Mouse (Mus musculus) CD4-positive, CD25-positive, alpha-beta regulatory T cell, adult 2 months (primary cell): ENCODE measurements around the gene Gm21987.
"Not testable (repeated sequence)": the region's sequence is repeated elsewhere in the genome, so short reads cannot be mapped to it uniquely, and the experiment has no call there.

ENCODE experiments used
- DNase-seq: peaks from one replicate; pipeline ENCODE4 v3.0.0-alpha.2; 2012; ENCODE audit warnings: low read depth, low spot score

The Gm21987 gene

DNA sequence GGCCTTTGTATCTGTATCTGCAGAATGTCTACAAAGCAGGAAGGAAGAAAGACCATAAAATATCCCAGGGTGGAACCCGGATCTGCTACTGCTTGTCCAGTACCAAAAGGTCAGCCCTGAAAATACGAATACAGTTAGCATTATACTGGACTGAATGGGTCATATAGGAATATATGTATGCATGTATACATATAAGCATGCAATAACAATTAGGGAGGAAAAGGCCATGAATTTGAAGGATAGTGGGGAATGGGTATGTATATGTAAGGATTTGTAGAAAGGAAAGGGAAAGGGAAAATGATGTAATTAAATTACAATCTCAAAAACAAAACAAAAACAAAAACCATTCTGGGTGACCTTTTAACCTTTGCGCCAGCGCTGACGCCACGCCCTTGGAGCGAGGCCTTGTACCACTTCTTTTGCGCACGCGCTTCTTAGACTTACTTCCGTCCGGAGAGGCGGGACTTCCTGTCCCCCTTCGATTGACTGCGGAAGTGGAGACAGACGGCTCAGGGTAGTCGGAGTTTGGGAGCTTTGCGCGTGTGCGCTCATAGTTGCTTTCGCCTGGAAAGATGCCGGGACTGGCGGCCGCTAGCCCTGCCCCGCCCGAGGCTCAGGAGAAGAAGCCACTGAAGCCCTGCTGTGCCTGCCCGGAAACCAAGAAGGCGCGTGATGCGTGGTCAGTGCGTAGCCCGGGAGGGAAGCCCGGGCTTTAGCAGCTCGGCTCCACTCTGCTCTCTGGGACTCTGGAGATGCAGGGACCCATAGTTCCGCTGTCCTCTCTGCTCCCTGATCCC is at the start of gene Gm21987, which contains the start of gene Cox17:
Gene Gm21987 (plus strand): TSS at position 512 of the 797 bp plus-strand sequence.
Gene Cox17 (plus strand): TSS at position 463 of the 797 bp plus-strand sequence.
- peak; percentile 96 for DNase-seq

- DNase-seq = no peak
These were observed 48.4 kb upstream of the Gm21987 start for GRCm38 (mm10) chr16:38298410-38298809.

- DNase-seq = no peak
These were observed 44.5 kb upstream of the Gm21987 start for GRCm38 (mm10) chr16:38302367-38302766.

GRCm38 (mm10) chr16:38304460-38305194 is 42.2 kb upstream of the Gm21987 start:
- DNase-seq = no peak

DNA sequence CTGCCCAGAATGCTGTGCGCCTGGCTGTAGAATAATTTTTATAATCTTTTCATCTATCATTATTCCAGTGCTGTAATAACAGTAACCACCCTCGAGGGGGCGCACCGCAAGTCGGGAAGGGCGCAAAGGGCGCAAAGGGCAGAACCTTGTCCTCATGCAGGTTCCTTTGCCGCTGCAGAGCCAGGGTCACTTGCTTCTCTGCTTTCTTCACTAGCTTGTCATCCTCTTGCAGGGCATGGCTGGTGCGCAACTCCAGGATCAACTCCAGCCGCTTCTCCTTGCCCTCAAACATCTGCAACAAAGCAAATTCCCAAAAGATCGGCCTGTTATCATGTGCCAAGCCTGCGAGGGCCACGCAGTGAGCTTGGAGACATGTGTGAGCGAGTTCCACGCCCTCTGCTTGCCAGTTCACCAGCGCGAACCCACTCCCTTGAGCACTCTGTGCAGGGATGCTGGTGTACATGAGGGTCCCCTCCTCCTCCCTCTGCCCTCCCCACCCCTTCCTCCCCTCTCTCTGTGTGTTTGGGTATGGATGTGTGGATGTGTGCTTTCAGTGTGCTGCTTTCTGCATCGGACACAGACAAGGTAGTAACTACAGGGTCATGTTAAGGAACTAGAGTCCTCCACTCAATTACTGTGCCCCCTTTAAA is 40.1 kb upstream of the Gm21987 start:
- DNase-seq = peak; percentile 25

- DNase-seq = no peak
These were observed 39.6 kb upstream of the Gm21987 start for GRCm38 (mm10) chr16:38307221-38307605.

DNA sequence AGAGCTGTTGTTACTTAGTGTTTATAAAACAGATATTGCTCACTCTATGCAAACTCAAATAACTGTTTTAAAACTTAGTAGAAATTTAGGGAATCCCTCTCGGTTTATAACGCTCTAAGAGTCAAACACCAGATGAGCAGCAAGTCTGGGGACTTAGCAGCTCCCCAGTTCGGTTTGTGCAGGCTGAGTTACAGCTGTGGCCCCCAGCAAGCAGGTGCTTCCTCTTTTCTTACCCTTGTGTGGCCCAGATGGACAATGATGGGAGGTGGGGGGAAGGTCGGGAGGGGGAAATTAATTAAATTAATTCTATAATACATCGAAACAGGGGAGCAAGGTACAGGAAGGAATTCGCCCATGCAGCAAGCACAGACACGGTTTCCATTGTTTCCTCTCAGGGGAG is 39.2 kb upstream of the Gm21987 start:
- no peak for DNase-seq

GRCm38 (mm10) chr16:38308195-38308594 is 38.6 kb upstream of the Gm21987 start:
- no peak for DNase-seq

- DNase-seq = no peak
These were observed 28.3 kb upstream of the Gm21987 start for GRCm38 (mm10) chr16:38318492-38318891.

DNA sequence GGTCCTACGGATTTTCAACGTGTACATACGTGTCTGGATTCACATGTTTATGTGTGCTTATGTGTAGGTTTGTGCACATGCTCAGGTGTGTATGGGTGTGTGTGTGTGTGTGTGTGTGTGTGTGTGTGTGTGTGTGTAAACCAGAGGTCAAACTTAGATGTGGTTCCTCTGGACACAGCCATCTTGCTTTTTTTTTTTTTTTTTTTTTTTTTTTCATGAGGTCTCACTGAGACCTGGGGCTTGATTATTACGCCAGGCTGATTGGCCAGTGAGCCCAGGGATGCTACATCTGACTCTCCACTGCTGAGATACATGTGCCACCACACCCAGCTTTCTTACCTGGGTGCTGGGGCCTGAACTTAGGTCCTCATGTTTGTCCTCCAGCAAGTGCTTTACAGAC is 27.8 kb upstream of the Gm21987 start:
- no peak for DNase-seq

DNA sequence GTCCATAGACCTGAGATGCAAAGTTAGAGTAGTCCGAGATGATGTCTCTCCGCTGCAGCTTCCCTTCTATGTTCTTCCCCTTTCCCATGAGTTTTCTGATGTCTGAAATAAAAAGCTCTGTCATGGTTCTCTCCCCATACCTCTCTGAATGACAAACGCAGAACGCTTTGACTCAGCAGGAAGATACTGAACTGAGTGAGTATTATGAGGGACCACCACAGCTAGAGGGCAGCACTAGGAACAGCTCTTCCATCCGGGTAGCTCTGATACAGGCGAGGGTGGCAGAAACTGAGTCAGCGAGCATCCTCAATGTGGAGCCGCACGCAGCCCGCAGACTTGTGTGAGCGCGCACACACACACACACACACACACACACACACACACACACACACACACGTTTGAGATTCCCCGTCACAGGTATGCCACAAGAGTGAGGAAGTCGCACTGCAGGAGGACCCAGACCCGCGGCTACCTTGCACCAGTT is 25.3 kb upstream of the Gm21987 start:
- peak; percentile 78 for DNase-seq

DNA sequence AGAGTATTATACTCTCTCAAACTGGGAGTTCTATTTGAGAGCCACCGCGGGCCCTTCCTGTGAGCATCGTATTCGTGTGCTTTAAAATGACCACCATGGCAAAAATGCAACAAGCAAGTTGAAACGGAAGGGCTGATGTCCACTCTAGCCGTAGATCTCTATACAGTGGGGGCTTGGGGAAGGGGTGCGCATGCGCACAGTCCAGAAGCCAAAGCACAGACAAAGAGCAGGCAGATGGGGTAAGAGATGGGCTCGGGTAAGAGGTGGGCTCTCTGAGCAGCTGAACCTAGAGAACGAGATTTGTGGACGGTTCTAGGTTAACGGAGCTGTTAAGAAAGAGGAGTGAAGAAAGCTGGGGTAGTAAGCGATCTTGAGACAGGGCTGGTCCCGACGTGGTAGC is 22.5 kb upstream of the Gm21987 start:
- DNase-seq = no peak

DNA sequence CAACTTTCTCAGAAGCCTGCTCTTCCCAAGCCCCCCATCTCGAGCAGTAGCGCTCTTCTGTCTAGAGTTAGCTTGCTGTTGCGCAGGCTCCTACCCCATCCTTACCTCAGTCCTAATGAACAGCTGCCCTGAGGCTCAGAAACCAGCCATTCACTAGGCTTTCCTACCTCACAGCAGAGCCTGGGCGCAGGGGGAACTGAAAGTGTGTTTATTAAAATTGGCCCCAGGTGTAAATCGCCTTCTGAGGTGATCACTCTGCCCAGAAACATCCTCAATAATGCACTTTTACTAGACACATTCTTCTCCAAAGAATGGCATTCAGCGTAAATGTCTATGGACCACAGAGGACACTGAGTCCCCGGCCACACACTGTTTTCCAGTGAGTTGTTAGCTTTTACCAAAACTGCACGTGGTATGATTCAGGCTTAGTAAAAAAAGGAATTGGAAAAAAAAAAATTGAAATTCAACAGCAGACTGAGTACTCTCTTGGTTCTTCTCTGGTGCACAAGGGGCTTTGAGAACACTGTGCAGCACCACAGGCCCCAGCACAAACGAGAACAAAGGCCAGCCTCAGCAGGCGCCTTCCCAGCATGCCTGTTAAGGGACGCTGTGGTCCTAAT is 20.0 kb upstream of the Gm21987 start:
- DNase-seq = no peak

DNA sequence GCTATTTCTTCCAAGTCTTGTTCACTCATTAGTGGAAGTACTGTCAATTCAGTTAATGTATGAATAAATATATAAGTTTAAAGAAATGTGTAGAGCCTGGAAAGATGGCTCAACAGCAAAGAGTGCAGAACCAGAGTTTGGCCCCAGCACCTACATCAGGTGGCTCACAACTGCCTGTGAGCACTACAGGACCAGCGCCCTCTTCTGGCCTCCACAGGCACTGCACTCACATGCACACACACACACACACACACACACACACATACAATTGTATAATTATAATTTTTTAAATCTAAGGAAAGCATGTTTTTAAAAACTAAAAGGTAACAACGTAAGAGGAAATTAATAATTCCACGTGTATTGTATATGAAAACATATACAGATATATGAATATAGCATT is 17.5 kb upstream of the Gm21987 start:
- DNase-seq = peak; percentile 25

- DNase-seq = no peak
These were observed 12.4 kb upstream of the Gm21987 start for GRCm38 (mm10) chr16:38334431-38334830.

GRCm38 (mm10) chr16:38338077-38338476 is 8.8 kb upstream of the Gm21987 start:
- DNase-seq = not testable (repeated sequence)

DNA sequence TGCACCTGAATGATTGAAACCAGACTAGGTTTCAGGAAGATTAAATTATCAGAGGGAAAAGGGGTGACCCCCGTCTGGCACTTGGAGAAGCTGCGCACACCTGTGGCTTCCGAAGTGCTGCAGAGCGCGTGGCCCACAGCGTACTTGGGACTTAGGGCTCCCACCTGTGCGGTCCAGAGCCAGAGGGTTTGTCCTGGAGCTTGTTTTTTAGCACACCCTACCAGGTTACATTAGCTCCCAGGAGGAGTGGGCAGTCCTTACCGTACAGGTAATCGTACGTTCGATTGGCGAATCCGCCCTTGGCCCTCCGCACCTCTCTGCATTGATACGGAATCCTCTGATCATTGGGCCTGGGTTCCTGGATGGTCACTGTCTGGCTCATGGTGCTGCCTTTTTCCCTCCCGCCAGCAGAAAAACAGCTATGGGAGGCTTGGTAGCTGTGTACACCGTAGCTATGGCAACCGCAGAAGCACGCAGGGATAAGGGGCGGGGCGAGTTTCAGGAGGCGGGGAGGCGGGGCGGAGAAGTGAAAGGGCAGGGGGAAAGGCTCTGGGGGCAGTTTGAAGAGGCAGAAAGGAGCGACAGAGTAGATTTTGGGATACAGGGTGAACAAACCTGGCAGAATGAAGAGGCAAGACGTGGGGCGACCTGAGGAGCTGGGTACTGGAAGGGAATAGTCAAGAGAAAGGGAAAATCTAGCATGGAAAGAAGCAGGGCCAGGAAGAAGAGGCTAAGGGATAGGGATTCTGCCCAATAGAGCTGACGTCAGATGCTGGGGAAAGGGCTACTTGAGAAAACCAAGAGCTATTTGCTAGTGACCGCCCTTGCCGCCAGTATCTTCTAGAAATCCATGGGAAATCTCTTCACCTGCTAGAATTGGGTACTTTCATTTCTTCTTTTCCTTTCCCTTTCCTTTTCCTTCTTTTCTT is 5.2 kb upstream of the Gm21987 start, which contains the start of gene Maats1:
Gene Maats1 (minus strand): TSS at position 748 of the 929 bp plus-strand sequence.
- peak; percentile 73 for DNase-seq

GRCm38 (mm10) chr16:38344941-38345725 is 1.7 kb upstream of the Gm21987 start:
- DNase-seq = peak; percentile 63

GRCm38 (mm10) chr16:38347588-38347987 is 748 bp downstream of the Gm21987 start:
- no peak for DNase-seq
